Mouse (Mus musculus): ENCODE measurements around the gene Reg3b. TPM values are rescaled to one million over a fixed set of nuclear protein-coding genes. Genes with fewer than 3 reads are reported as not detected.

The Reg3b gene
- polyA plus RNA-seq, 1 experiment from 2014 or later: 3.6 TPM

Other genes starting within 250 kb of the Reg3b start
- not detected in 2 replicates for gene Reg3d, start 8.2 kb downstream of the Reg3b start, polyA plus RNA-seq (2015; fragmentation: Nextera tagmentation; extraction: Ambion mirVana)
- gene Reg3a, start 10.1 kb downstream of the Reg3b start, polyA plus RNA-seq (2015; fragmentation: Nextera tagmentation; extraction: Ambion mirVana): not detected in 2 replicates
- gene Reg2, start 25.0 kb downstream of the Reg3b start, polyA plus RNA-seq (2015; fragmentation: Nextera tagmentation; extraction: Ambion mirVana): not detected in 2 replicates
- gene Reg1, start 52.1 kb downstream of the Reg3b start, polyA plus RNA-seq (2015; fragmentation: Nextera tagmentation; extraction: Ambion mirVana): not detected in 2 replicates
- not detected in 2 replicates for gene Reg3g, start 98.2 kb downstream of the Reg3b start, polyA plus RNA-seq (2015; fragmentation: Nextera tagmentation; extraction: Ambion mirVana)